Mouse (Mus musculus) small intestine, adult 2 months (tissue): ENCODE measurements around the gene Atp6v1e2.

Experiments used
- CTCF ChIP-seq: fragments of 200-500 bp; IDR thresholded peaks from 2 replicates; pipeline ENCODE4 v1.5.1; 2012; ENCODE audit warnings: low read depth, mild to moderate bottlenecking, control low read depth, inconsistent platforms, low read length, moderate library complexity, mixed read lengths; ENCODE audit not compliant: insufficient replicate concordance, insufficient read length; ENCODE audit errors: extremely low read depth
- POLR2A ChIP-seq: fragments of 200-500 bp; IDR thresholded peaks from 2 replicates; pipeline ENCODE4 v1.6.1; 2012; ENCODE audit warnings: low read depth, mild to moderate bottlenecking, control low read depth, inconsistent platforms, low read length, moderate library complexity

DNA sequence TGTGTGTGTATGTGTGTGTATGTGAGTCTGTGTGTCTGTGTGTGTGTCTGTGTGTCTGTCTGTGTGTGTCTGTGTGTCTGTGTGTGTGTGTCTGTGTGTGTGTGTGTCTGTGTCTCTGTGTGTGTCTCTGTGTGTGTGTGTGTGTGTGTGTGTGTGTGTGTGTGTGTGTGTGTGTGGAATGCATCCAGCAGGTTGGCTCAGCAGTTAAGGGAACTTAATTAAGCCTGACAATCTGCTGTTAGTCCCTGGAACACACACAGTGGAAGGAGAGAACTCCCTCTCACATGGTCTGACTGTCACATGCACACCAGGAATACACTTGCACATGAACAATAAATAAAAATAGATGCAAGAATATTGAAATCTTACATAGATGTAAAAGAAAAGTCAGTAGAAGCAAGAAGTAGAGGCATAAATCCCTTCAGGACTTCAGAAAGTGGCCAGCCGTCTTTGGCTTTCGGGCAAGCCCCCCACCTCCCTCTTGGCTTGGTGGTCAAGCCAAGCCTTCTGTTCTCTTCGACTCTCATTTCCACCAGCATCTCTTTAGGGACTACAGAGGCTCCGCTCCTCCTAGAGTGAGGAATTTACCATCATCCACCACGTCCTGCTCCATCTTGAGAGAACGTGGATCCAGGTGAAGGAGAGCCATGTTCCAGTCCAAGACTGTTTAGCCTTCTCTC is 50.1 kb downstream of the Atp6v1e2 start:
- no peak for TF ChIP-seq CTCF
- TF ChIP-seq POLR2A, result no peak
